Mouse (Mus musculus) myocyte (in vitro differentiated cells): ENCODE measurements around the gene Srd5a1.

ENCODE experiments used
- CEBPB ChIP-seq: IDR thresholded peaks from 2 replicates; pipeline ENCODE4 v1.6.1; 2011; ENCODE audit warnings: mild to moderate bottlenecking, moderate library complexity; ENCODE audit not compliant: poor library complexity, insufficient read depth, severe bottlenecking
- E2F4 ChIP-seq: IDR thresholded peaks from one replicate; pipeline ENCODE4 v1.6.1; 2011; ENCODE audit warnings: mild to moderate bottlenecking, control low read depth, moderate library complexity; ENCODE audit not compliant: insufficient read depth
- MAX ChIP-seq: IDR thresholded peaks from one replicate; pipeline ENCODE4 v1.6.1; 2011; ENCODE audit warnings: low read depth, mild to moderate bottlenecking, control low read depth
- MYOD1 ChIP-seq, 3 experiments: IDR thresholded peaks; one replicate each; pipeline ENCODE4 v1.6.1; 2011; ENCODE audit warnings: control low read depth in 2 of 3, low read depth in 2 of 3, mild to moderate bottlenecking in 2 of 3, moderate library complexity in 1 of 3; ENCODE audit not compliant: insufficient read length in 2 of 3, control insufficient read depth in 1 of 3
- MYOG ChIP-seq, 3 experiments: IDR thresholded peaks; one replicate each; pipeline ENCODE4 v1.6.1; 2011; ENCODE audit warnings: control low read depth in 2 of 3, low read depth in 2 of 3, mild to moderate bottlenecking in 2 of 3; ENCODE audit not compliant: insufficient read length in 2 of 3, control insufficient read depth in 1 of 3, insufficient read depth in 1 of 3
- POLR2A ChIP-seq: IDR thresholded peaks from one replicate; pipeline ENCODE4 v1.6.1; 2011; ENCODE audit warnings: low read depth, mild to moderate bottlenecking, control low read depth, moderate library complexity; ENCODE audit not compliant: insufficient read length
- POLR2AphosphoS2 ChIP-seq: IDR thresholded peaks from one replicate; pipeline ENCODE4 v1.6.1; 2011; ENCODE audit warnings: low read depth, control low read depth; ENCODE audit not compliant: insufficient read length
- REST ChIP-seq: IDR thresholded peaks from one replicate; pipeline ENCODE4 v1.6.1; 2011; ENCODE audit warnings: mild to moderate bottlenecking, control low read depth, moderate library complexity; ENCODE audit not compliant: insufficient read depth, insufficient read length
- TCF12 ChIP-seq: IDR thresholded peaks from one replicate; pipeline ENCODE4 v1.6.1; 2011; ENCODE audit warnings: mild to moderate bottlenecking, control low read depth; ENCODE audit not compliant: poor library complexity, insufficient read depth, severe bottlenecking
- TCF3 ChIP-seq: IDR thresholded peaks from one replicate; pipeline ENCODE4 v1.6.1; 2011; ENCODE audit warnings: low read depth, control low read depth; ENCODE audit not compliant: insufficient read length
- USF1 ChIP-seq: IDR thresholded peaks from one replicate; pipeline ENCODE4 v1.6.1; 2011; ENCODE audit warnings: low read depth, mild to moderate bottlenecking, control low read depth, moderate library complexity

DNA sequence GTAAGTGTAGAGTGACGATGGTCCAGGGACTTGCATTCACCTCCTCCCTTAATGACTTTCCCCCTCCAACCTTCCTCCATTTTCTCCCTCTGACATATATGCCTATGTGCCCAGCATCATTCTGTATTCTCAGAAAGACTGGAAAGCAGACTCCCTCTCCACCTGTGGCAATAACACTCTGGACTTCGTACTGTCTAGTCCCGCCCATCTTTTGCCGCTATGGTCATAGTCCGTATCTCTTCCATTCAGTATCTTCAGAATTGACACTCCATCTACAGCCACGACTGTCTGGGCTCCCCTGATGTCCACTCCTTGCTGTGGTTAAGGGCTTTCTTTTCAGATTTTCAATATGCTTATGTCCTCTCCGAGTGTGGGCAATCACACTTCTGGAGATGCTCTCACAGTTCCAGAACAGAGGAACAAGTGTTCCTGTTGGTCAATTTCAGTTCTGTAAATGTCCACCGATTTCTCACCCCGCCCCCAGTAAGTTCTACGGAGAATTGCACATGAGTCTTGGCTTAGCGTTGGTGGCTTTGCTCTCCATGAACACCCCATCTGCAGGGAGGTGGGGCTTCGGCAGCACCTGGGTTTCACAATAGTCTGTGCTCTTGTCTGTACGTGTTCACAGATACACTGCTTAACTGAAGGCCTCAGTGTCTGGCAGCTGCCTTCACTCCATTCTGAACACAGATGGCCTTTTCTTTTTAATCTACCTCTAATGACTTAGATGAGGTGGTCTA, 33.4 kb upstream of the Srd5a1 start:
- TF ChIP-seq POLR2AphosphoS2, result no peak
- TF ChIP-seq POLR2A, result no peak
- no peak for TF ChIP-seq TCF12
- no peak for TF ChIP-seq TCF3
- TF ChIP-seq MAX, result no peak
- no peak for TF ChIP-seq USF1
- no peak for TF ChIP-seq MYOG (IDR thresholded peaks at IDR 0.05; ENCODE audit: control insufficient read depth in 1 of 3, insufficient read depth in 1 of 3, insufficient read length in 2 of 3, low read depth in 2 of 3)
- TF ChIP-seq E2F4, result no peak
- TF ChIP-seq MYOD1 (IDR thresholded peaks at IDR 0.05; ENCODE audit: control insufficient read depth in 1 of 3, insufficient read length in 2 of 3, low read depth in 2 of 3), result no peak
- no peak for TF ChIP-seq CEBPB
- TF ChIP-seq REST, result no peak
